Mouse (Mus musculus) spleen, adult 2 months (tissue): ENCODE measurements around the gene Nedd9. TPM values are rescaled to one million over a fixed set of nuclear protein-coding genes. Genes with fewer than 3 reads are reported as not detected.

Source experiments
- DNase-seq, 2 experiments: peaks; one replicate each; pipeline versions ENCODE4 v3.0.0 to v3.0.0-alpha.2; 2012 to 2021; ENCODE audit warnings: low spot score in 2 of 2, low read depth in 1 of 2
- H3K27ac ChIP-seq: fragments of 200-500 bp; 2 replicates; pipeline ENCODE4 v1.5.1; 2012; ENCODE audit warnings: low read length, inconsistent platforms; ENCODE audit not compliant: insufficient read depth
- H3K27me3 ChIP-seq: fragments of 200-500 bp; 2 replicates; pipeline ENCODE4 v1.6.1; 2012; ENCODE audit warnings: mild to moderate bottlenecking, moderate library complexity, low read length, inconsistent platforms; ENCODE audit not compliant: control insufficient read depth, insufficient read depth
- H3K36me3 ChIP-seq: fragments of 200-500 bp; 2 replicates; pipeline ENCODE4 v1.6.1; 2012; ENCODE audit warnings: mild to moderate bottlenecking, low read length, inconsistent platforms; ENCODE audit not compliant: control insufficient read depth, insufficient read depth
- H3K4me1 ChIP-seq: fragments of 200-500 bp; 2 replicates; pipeline ENCODE4 v1.6.1; 2011; ENCODE audit warnings: inconsistent platforms; ENCODE audit not compliant: control insufficient read depth, insufficient read depth, insufficient read length
- H3K4me3 ChIP-seq: fragments of 200-500 bp; 2 replicates; pipeline ENCODE4 v1.5.1; 2011; ENCODE audit warnings: mild to moderate bottlenecking, inconsistent platforms; ENCODE audit not compliant: insufficient read depth, insufficient read length; ENCODE audit errors: extremely low read depth
- CTCF ChIP-seq: fragments of 200-500 bp; IDR thresholded peaks from 2 replicates; pipeline ENCODE4 v1.5.1; 2011; ENCODE audit warnings: mild to moderate bottlenecking, inconsistent platforms; ENCODE audit not compliant: insufficient read depth, insufficient read length, insufficient replicate concordance; ENCODE audit errors: extremely low read depth
- POLR2A ChIP-seq: fragments of 200-500 bp; IDR thresholded peaks from 2 replicates; pipeline ENCODE4 v1.6.1; 2011; ENCODE audit warnings: low read depth, low read length, inconsistent platforms
- WGBS: fragments of 180-500 bp; shearing (Covaris S2); methylation state at CpG from one replicate; pipeline ENCODE4 v1.1.7; 2018; 5-methylcytosine and 5-hydroxymethylcytosine counted together
- polyA plus RNA-seq: library from polyadenylated mRNA; depleted of rRNA; stranded (reverse); fragments of >200 nt; gene quantifications from 2 replicates; pipeline ENCODE4 v1.2.3, GENCODE M21; 2012

The Nedd9 gene
- polyA plus RNA-seq, 1 experiment = 45.3 TPM

DNA sequence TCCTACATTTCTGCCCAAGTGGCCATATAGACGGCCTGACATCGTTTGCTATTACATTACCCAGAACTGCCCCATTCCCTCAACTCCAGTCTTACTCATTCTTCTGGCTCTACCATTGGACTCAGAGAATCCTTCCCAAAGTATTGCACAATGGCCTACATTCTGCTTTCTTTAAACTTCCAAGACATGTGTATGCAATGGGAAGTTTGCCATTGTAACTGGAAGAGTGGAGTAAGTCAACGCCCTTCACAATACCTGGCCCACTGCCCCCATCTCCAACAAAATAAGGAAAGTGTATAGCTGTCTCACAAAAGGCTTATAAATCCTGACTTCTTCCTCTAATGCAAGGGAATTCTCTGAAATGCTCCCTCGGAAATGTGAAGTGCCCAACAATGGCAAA, 30.0 kb upstream of the Nedd9 start:
- H3K36me3 ChIP-seq = no peaks in the 10 kb centered on the region; the same call in 1 of the 2 replicates
- peaks cover 2% of the 10 kb centered on the region; the same call in 1 of the 2 replicates for H3K4me1 ChIP-seq
- no peak for DNase-seq
- WGBS = 93% methylated on average over 4 of the region's 4 CpGs
- no peak overlapping the region for H3K27ac ChIP-seq
- no peak overlapping the region for H3K4me3 ChIP-seq
- no peak for TF ChIP-seq POLR2A
- no peaks in the 10 kb centered on the region for H3K27me3 ChIP-seq

DNA sequence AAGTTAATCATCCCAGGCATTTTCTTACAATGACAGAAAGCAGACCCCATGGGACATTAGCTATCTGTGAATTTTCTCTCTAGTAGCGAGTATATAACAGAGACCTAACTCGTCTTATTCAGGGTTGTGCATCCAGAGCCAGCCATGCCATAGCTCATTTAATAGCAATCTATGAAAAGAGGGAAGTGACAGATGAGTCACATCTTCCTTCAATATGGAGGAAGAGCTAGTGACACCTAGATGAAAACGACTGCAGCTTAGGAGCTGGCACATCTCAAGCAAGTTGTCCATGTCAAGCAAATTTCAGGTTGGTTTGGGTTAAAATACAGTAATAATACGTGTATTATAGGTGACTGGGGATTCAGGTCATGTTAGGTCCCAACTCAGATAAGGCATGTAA, 28.6 kb upstream of the Nedd9 start:
- DNase-seq = no peak
- Histone ChIP-seq H3K27ac (no peak overlapping the region), H3K4me3 (no peak overlapping the region), H3K36me3 (no peaks in the 10 kb centered on the region; the same call in 1 of the 2 replicates), H3K27me3 (no peaks in the 10 kb centered on the region), H3K4me1 (no peaks in the 10 kb centered on the region)
- WGBS = 54% methylated on average over 4 of the region's 4 CpGs
- no peak for TF ChIP-seq POLR2A
- TF ChIP-seq CTCF = no peak

DNA sequence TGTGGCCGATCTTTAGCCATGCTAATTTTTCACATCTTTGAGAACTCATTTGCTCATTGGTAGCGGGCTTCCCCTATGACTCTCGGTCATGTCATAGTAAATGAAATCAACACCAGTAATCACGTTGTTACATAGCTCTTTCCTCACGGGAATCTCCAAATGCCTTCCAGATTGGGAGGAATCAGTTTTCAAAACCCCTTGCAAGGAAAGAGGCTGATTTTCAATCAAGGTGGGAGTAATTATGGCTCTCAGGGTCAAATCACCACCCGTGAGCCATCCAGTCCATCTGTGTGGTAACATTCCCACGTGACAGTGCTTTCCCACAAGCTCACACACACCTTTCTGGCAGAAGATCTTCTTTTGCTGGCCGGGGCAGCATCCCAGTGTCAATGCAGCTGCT, 27.8 kb upstream of the Nedd9 start:
- Histone ChIP-seq H3K36me3 (no peaks in the 10 kb centered on the region; the same call in 1 of the 2 replicates), H3K27me3 (no peaks in the 10 kb centered on the region), H3K27ac (no peak overlapping the region), H3K4me1 (no peaks in the 10 kb centered on the region), H3K4me3 (no peak overlapping the region)
- WGBS = 93% methylated on average over 8 of the region's 8 CpGs
- TF ChIP-seq POLR2A = no peak
- no peak for TF ChIP-seq CTCF
- DNase-seq = no peak

DNA sequence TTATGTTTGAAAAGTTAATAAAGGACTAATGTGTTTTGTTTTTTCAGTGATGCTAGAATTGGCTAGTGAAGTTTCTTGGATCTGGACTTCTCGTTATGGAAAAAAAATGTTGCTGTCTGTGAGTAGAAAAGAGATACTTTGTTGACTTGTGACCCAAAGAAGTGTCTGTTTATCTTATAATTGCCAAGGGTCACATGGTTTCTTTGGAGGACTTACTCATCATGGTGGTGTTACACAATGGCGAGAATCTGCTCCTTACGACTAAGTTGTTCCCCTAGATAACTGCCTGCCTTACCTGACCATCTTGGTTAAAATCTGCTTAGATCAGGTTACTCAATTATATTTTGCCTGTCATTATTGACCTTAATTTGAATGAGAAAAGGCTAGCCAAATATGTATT, 26.3 kb upstream of the Nedd9 start:
- H3K36me3 ChIP-seq = no peaks in the 10 kb centered on the region; the same call in 1 of the 2 replicates
- TF ChIP-seq POLR2A (no peak), CTCF (no peak)
- no peak overlapping the region for H3K27ac ChIP-seq
- WGBS = 85% methylated on average over 3 of the region's 3 CpGs
- H3K4me1 ChIP-seq = no peaks in the 10 kb centered on the region
- H3K4me3 ChIP-seq = no peak overlapping the region
- no peak for DNase-seq
- no peaks in the 10 kb centered on the region for H3K27me3 ChIP-seq

DNA sequence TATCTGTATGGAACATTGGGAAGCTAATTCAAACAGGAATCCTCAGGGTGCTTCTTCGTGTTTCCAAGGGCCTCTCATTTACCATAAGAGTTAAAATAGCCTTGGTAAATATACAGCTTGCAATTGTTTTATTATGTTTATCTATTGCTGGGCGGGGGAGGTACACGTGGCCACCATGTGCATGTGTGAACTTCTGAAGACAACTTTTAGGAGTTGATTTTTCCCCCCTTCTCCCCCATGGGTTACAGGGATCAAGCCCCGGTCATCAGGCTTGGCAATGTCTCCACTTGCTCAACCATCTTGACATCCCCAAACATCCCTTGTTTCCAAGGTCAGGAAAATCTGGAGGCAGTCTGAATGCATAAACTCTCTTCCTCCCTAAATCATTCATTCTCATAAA, 25.1 kb upstream of the Nedd9 start:
- 86% methylated on average over 4 of the region's 4 CpGs for WGBS
- no peaks in the 10 kb centered on the region for H3K4me1 ChIP-seq
- no peak overlapping the region for H3K27ac ChIP-seq
- TF ChIP-seq CTCF (no peak), POLR2A (no peak)
- no peak for DNase-seq
- H3K36me3 ChIP-seq = no peaks in the 10 kb centered on the region; the same call in 1 of the 2 replicates
- no peak overlapping the region for H3K4me3 ChIP-seq
- no peaks in the 10 kb centered on the region for H3K27me3 ChIP-seq

DNA sequence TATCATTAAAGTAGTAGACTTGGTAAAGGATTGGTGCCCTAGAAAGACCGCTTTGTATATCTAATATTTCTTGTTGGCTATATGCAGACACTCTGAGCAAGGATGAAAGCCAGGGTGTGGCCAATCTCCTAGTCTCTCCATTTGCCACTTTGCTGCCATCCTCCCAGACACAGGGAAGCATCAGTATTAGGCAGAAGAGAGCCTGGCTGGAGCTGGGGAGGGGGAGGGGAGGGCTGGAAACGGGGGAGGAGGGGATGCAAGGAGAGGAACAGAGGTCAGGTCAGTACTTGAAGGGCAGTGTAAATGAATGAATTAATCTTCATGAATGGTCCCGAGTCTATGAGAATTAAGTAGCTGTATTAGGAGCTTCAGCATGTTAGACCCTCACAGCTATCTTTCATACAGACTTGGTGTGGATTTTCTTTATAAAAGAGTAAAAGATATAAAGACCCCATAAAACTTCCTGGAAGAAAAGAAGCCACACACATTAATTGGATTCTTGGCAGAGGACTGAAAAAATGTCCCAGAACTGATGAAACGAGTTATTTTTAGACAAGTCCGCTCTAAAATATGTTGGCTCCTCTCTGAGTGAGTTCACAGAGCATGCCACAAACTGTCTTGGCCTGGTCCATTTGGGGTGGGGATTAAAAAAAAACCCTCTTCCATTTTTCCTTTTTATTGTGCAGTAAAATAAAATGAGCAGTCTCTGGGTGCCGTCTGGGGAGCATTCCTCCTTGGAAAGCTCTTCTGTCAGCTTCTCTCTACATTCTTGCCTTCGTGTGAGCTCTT, 23.7 kb upstream of the Nedd9 start:
- TF ChIP-seq CTCF (no peak), POLR2A (no peak)
- no peak overlapping the region for H3K4me3 ChIP-seq
- no peak for DNase-seq
- peaks cover 8% of the 10 kb centered on the region; the same call in 1 of the 2 replicates for H3K4me1 ChIP-seq
- H3K27me3 ChIP-seq = no peaks in the 10 kb centered on the region
- H3K36me3 ChIP-seq = no peaks in the 10 kb centered on the region; the same call in 1 of the 2 replicates
- whole genome bisulfite sequencing = 84% methylated on average over 7 of the region's 7 CpGs
- 0 out of 2 replicates have a peak overlapping the region, but pooled peaks have one; percentile 29 for H3K27ac ChIP-seq

DNA sequence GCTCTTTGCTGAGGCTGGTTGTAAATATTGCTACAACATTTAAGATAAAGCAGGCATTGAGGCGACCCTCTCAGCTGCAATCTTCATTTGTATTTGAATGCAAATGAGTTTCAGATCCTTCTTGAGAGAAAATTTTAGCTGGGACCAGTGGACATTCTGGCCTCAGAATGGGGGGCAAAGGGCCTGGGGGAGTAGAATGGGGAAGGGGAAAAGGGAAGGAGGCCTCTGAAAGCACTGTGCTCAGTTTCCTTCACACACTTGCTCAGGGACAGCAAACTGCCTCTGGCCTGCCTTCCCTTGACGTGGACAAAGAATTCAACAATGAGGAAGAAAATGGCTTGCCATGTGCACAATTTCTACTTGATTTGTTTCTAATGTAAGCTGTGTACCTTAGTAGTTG, 18.4 kb upstream of the Nedd9 start:
- H3K4me1 ChIP-seq = peaks cover 36% of the 10 kb centered on the region
- H3K27ac ChIP-seq = peak overlapping the region; percentile 87
- H3K27me3 ChIP-seq = no peaks in the 10 kb centered on the region
- no peaks in the 10 kb centered on the region for H3K36me3 ChIP-seq
- peak in 1 of 2 experiments; percentile 51 for DNase-seq
- TF ChIP-seq CTCF (no peak), POLR2A (no peak)
- 29% methylated on average over 2 of the region's 2 CpGs for WGBS
- no peak overlapping the region for H3K4me3 ChIP-seq
